Mouse (Mus musculus): ENCODE data around the gene Trmt10c.
"Not testable (repeated sequence)": the region's sequence is repeated elsewhere in the genome, so short reads cannot be mapped to it uniquely, and the experiment has no call there.

The Trmt10c gene

GRCm38 (mm10) chr16:56048038-56048437 is 10.4 kb upstream of the Trmt10c start, which contains the start of gene Senp7:
TSS of gene Senp7 (plus strand) at chr16:56048338.
- CTCF ChIA-PET: not testable (repeated sequence)

GRCm38 (mm10) chr16:56038090-56038489 is 471 bp upstream of the Trmt10c start:
- CTCF ChIA-PET: interaction anchor here (0.5 to 1.1 kb wide), 2 partner anchors 32 to 144 kb away, joined by 3 to 4 read pairs; no protein-coding TSS in a partner anchor

GRCm38 (mm10) chr16:56036501-56036900 is 1.1 kb downstream of the Trmt10c start:
- CTCF ChIA-PET: interaction anchor here (0.6 to 0.7 kb wide), 2 partner anchors 26 to 83 kb away, joined by 4 to 13 read pairs; no protein-coding TSS in a partner anchor

GRCm38 (mm10) chr16:56034566-56034965 is 3.1 kb downstream of the Trmt10c start:
- CTCF ChIA-PET: no interaction called here

- CTCF ChIA-PET: interaction anchor here (0.9 kb wide), 1 partner anchor 34 kb away, joined by 3 read pairs; no protein-coding TSS in a partner anchor
Measured at GRCm38 (mm10) chr16:56029661-56030082, 7.9 kb downstream of the Trmt10c start, which contains the start of gene Pcnp. TSS of gene Pcnp (minus strand) at chr16:56029739.

GRCm38 (mm10) chr16:56028722-56029551 is 8.7 kb downstream of the Trmt10c start:
- CTCF ChIA-PET: interaction anchor here (0.9 to 1.3 kb wide), 2 partner anchors 35 to 48 kb away, joined by 3 to 5 read pairs; no protein-coding TSS in a partner anchor

- CTCF ChIA-PET: interaction anchor here (1.3 kb wide), 1 partner anchor 48 kb away, joined by 5 read pairs; no protein-coding TSS in a partner anchor
Measured at GRCm38 (mm10) chr16:56027854-56028629, 9.6 kb downstream of the Trmt10c start.

- CTCF ChIA-PET: no interaction called here
Measured at GRCm38 (mm10) chr16:56019660-56020059, 18.0 kb downstream of the Trmt10c start.

- CTCF ChIA-PET: interaction anchor here (1.2 kb wide), 1 partner anchor 17 kb away, joined by 3 read pairs; no protein-coding TSS in a partner anchor
Measured at GRCm38 (mm10) chr16:56014076-56014475, 23.5 kb downstream of the Trmt10c start.

- CTCF ChIA-PET: no interaction called here
Measured at GRCm38 (mm10) chr16:56012789-56013743, 24.6 kb downstream of the Trmt10c start.

GRCm38 (mm10) chr16:56008862-56009261 is 28.8 kb downstream of the Trmt10c start:
- CTCF ChIA-PET: no interaction called here

- CTCF ChIA-PET: no interaction called here
Measured at GRCm38 (mm10) chr16:56006798-56007197, 30.8 kb downstream of the Trmt10c start.

- CTCF ChIA-PET: no interaction called here
Measured at GRCm38 (mm10) chr16:55994235-55994634, 43.4 kb downstream of the Trmt10c start.

GRCm38 (mm10) chr16:55990311-55990710 is 47.3 kb downstream of the Trmt10c start:
- CTCF ChIA-PET: interaction anchor here (0.6 kb wide), 1 partner anchor 14 kb away, joined by 3 read pairs; no protein-coding TSS in a partner anchor

- CTCF ChIA-PET: interaction anchor here (0.9 kb wide), 1 partner anchor 14 kb away, joined by 4 read pairs; no protein-coding TSS in a partner anchor
Measured at GRCm38 (mm10) chr16:55986001-55986400, 51.6 kb downstream of the Trmt10c start.

All from spleen, embryonic (tissue).